Mouse (Mus musculus) E14TG2a.4 (cell line): ENCODE measurements around the gene Kansl1l.

Experiments
- H3K27me3 ChIP-seq: 2 replicates; pipeline ENCODE4 v1.6.1; 2014; ENCODE audit warnings: low read length, control low read depth; ENCODE audit not compliant: insufficient read depth
- H3K36me3 ChIP-seq: 2 replicates; pipeline ENCODE4 v1.6.1; 2014; ENCODE audit warnings: low read length, control low read depth; ENCODE audit not compliant: insufficient read depth
- H3K4me1 ChIP-seq: replicated peaks from 2 replicates; pipeline ENCODE4 v1.6.1; 2014; ENCODE audit warnings: low read depth, low read length, control low read depth
- H3K4me3 ChIP-seq: replicated peaks from 2 replicates; pipeline ENCODE4 v1.5.1; 2014; ENCODE audit warnings: mild to moderate bottlenecking, low read length
- H3K9me3 ChIP-seq: 2 replicates; pipeline ENCODE4 v1.6.1; 2014; ENCODE audit warnings: low read length, control low read depth
- CTCF ChIP-seq: conservative IDR thresholded peaks from 2 replicates; pipeline ENCODE4 v1.5.1; 2014; ENCODE audit warnings: low read length
- NANOG ChIP-seq: IDR thresholded peaks from 2 replicates; pipeline ENCODE4 v1.6.1; 2014; ENCODE audit warnings: borderline replicate concordance, low read length, mixed read lengths
- POU5F1 ChIP-seq: IDR thresholded peaks from 2 replicates; pipeline ENCODE4 v1.6.1; 2014; ENCODE audit warnings: low read length, borderline replicate concordance

Gene Kansl1l

GRCm38 (mm10) chr1:66804710-66805109, 12.7 kb downstream of the Kansl1l start:
- Histone ChIP-seq H3K4me1 (no peaks in the 10 kb centered on the region), H3K9me3 (peaks cover 5% of the 10 kb centered on the region; the same call in 1 of the 2 replicates), H3K36me3 (no peaks in the 10 kb centered on the region), H3K4me3 (no peak overlapping the region), H3K27me3 (no peaks in the 10 kb centered on the region)
- TF ChIP-seq NANOG = no peak
- no peak for TF ChIP-seq CTCF
- TF ChIP-seq POU5F1 = no peak

GRCm38 (mm10) chr1:66797962-66798361, 19.4 kb downstream of the Kansl1l start:
- Histone ChIP-seq H3K9me3 (no peaks in the 10 kb centered on the region), H3K4me3 (no peak overlapping the region), H3K4me1 (0 out of 2 replicates have a peak, but pooled peaks cover 3% of the 10 kb centered on the region), H3K27me3 (no peaks in the 10 kb centered on the region), H3K36me3 (no peaks in the 10 kb centered on the region)
- no peak for TF ChIP-seq POU5F1
- no peak for TF ChIP-seq NANOG
- TF ChIP-seq CTCF = no peak

GRCm38 (mm10) chr1:66792838-66793466, 24.4 kb downstream of the Kansl1l start:
- Histone ChIP-seq H3K4me1 (0 out of 2 replicates have a peak, but pooled peaks cover 3% of the 10 kb centered on the region), H3K9me3 (no peaks in the 10 kb centered on the region), H3K27me3 (no peaks in the 10 kb centered on the region), H3K36me3 (no peaks in the 10 kb centered on the region), H3K4me3 (no peak overlapping the region)
- TF ChIP-seq CTCF = no peak
- no peak for TF ChIP-seq NANOG
- TF ChIP-seq POU5F1 = no peak

- Histone ChIP-seq H3K27me3 (no peaks in the 10 kb centered on the region), H3K4me3 (no peak overlapping the region), H3K9me3 (no peaks in the 10 kb centered on the region), H3K4me1 (no peaks in the 10 kb centered on the region; the same call in 1 of the 2 replicates), H3K36me3 (no peaks in the 10 kb centered on the region)
- TF ChIP-seq NANOG (no peak), POU5F1 (no peak), CTCF (no peak)
Observed at GRCm38 (mm10) chr1:66782296-66782695, 35.1 kb downstream of the Kansl1l start.

- Histone ChIP-seq H3K27me3 (no peaks in the 10 kb centered on the region), H3K4me1 (no peaks in the 10 kb centered on the region; the same call in 1 of the 2 replicates), H3K36me3 (no peaks in the 10 kb centered on the region), H3K9me3 (no peaks in the 10 kb centered on the region), H3K4me3 (no peak overlapping the region)
- TF ChIP-seq CTCF = no peak
- TF ChIP-seq NANOG = no peak
- no peak for TF ChIP-seq POU5F1
Observed at GRCm38 (mm10) chr1:66781027-66781426, 36.3 kb downstream of the Kansl1l start.

GRCm38 (mm10) chr1:66778798-66779197, 38.6 kb downstream of the Kansl1l start:
- Histone ChIP-seq H3K4me3 (no peak overlapping the region), H3K27me3 (no peaks in the 10 kb centered on the region), H3K36me3 (no peaks in the 10 kb centered on the region), H3K9me3 (no peaks in the 10 kb centered on the region), H3K4me1 (no peaks in the 10 kb centered on the region; the same call in 1 of the 2 replicates)
- TF ChIP-seq CTCF (no peak), POU5F1 (no peak), NANOG (no peak)

GRCm38 (mm10) chr1:66777878-66778277, 39.5 kb downstream of the Kansl1l start:
- TF ChIP-seq CTCF = no peak
- TF ChIP-seq NANOG = no peak
- TF ChIP-seq POU5F1 = no peak
- no peaks in the 10 kb centered on the region; the same call in 1 of the 2 replicates for H3K4me1 ChIP-seq
- no peaks in the 10 kb centered on the region for H3K27me3 ChIP-seq
- H3K9me3 ChIP-seq = no peaks in the 10 kb centered on the region
- H3K4me3 ChIP-seq = no peak overlapping the region
- H3K36me3 ChIP-seq = no peaks in the 10 kb centered on the region

GRCm38 (mm10) chr1:66768764-66769163, 48.6 kb downstream of the Kansl1l start:
- H3K27me3 ChIP-seq = no peaks in the 10 kb centered on the region
- H3K9me3 ChIP-seq = no peaks in the 10 kb centered on the region
- H3K4me3 ChIP-seq = no peak overlapping the region
- H3K36me3 ChIP-seq = no peaks in the 10 kb centered on the region
- TF ChIP-seq NANOG (no peak), POU5F1 (no peak), CTCF (no peak)
- H3K4me1 ChIP-seq = no peaks in the 10 kb centered on the region

- Histone ChIP-seq H3K9me3 (no peaks in the 10 kb centered on the region), H3K4me1 (no peaks in the 10 kb centered on the region), H3K4me3 (no peak overlapping the region), H3K27me3 (no peaks in the 10 kb centered on the region), H3K36me3 (peaks cover 30% of the 10 kb centered on the region)
- no peak for TF ChIP-seq NANOG
- TF ChIP-seq CTCF = no peak
- TF ChIP-seq POU5F1 = no peak
Observed at GRCm38 (mm10) chr1:66730581-66730980, 86.8 kb downstream of the Kansl1l start.
